Mouse (Mus musculus) hindbrain, embryonic 16.5 days (tissue): ENCODE measurements at regions not wholly inside any gene's neighbourhood (a gene's known extent, or its start where the extent isn't known, plus 50 kb on each side); places are given as distances from the start of the nearest gene placed in this dataset.

Source experiments
- ATAC-seq: fragments of 200-750 bp; cut with Nextera tagmentation; 2 replicates; pipeline ENCODE4 v1.8.0; 2017; ENCODE audit warnings: moderate TSS enrichment, moderate library complexity
- H3K27ac ChIP-seq: fragments of 300-500 bp; sonication (generic); 2 replicates; pipeline ENCODE4 v1.5.1; 2014; ENCODE audit warnings: low read depth, mild to moderate bottlenecking, control low read depth, low read length, moderate library complexity
- H3K27me3 ChIP-seq: fragments of 300-500 bp; sonication (generic); replicated peaks from 2 replicates; pipeline ENCODE4 v1.6.1; 2014; ENCODE audit warnings: low read length; ENCODE audit not compliant: control insufficient read depth, insufficient read depth
- H3K36me3 ChIP-seq: fragments of 300-500 bp; sonication (generic); 2 replicates; pipeline ENCODE4 v1.6.1; 2014; ENCODE audit warnings: mild to moderate bottlenecking, low read length, moderate library complexity, mixed read lengths; ENCODE audit not compliant: control insufficient read depth, insufficient read depth
- H3K4me1 ChIP-seq: fragments of 300-500 bp; sonication (generic); 2 replicates; pipeline ENCODE4 v1.6.1; 2014; ENCODE audit warnings: low read depth, low read length; ENCODE audit not compliant: control insufficient read depth, insufficient read depth
- H3K4me2 ChIP-seq: fragments of 300-500 bp; sonication (generic); 2 replicates; pipeline ENCODE4 v1.6.1; 2014; ENCODE audit warnings: mild to moderate bottlenecking, low read length, control low read depth, moderate library complexity
- H3K4me3 ChIP-seq: fragments of 300-500 bp; sonication (generic); 2 replicates; pipeline ENCODE4 v1.5.1; 2014; ENCODE audit warnings: mild to moderate bottlenecking, low read length, control low read depth, moderate library complexity
- H3K9ac ChIP-seq: fragments of 300-500 bp; sonication (generic); 2 replicates; pipeline ENCODE4 v1.6.1; 2014; ENCODE audit warnings: low read depth, mild to moderate bottlenecking, control low read depth, low read length, moderate library complexity
- H3K9me3 ChIP-seq: fragments of 300-500 bp; sonication (generic); 2 replicates; pipeline ENCODE4 v1.6.1; 2014; ENCODE audit warnings: mild to moderate bottlenecking, low read length, moderate library complexity; ENCODE audit not compliant: control insufficient read depth
- WGBS: fragments of 180-500 bp; shearing (Covaris S2); extraction: QIAGEN DNeasy Blood & Tissue Kit; methylation state at CpG from one replicate; pipeline ENCODE4 v1.1.7; 2014; 5-methylcytosine and 5-hydroxymethylcytosine counted together

- Histone ChIP-seq H3K4me1 (no peaks in the 10 kb centered on the region), H3K9ac (no peak overlapping the region), H3K27me3 (no peaks in the 10 kb centered on the region), H3K27ac (no peak overlapping the region), H3K9me3 (no peaks in the 10 kb centered on the region), H3K36me3 (no peaks in the 10 kb centered on the region), H3K4me3 (no peak overlapping the region), H3K4me2 (no peak overlapping the region)
- no peak for ATAC-seq
- 87% methylated on average over 5 of the region's 5 CpGs for WGBS
Observed at GRCm38 (mm10) chr2:167809256-167809655, 119.6 kb upstream of the Tmem189 start.

- H3K36me3 ChIP-seq = no peaks in the 10 kb centered on the region
- no peak overlapping the region for H3K4me2 ChIP-seq
- no peaks in the 10 kb centered on the region for H3K4me1 ChIP-seq
- no peak overlapping the region for H3K27ac ChIP-seq
- H3K4me3 ChIP-seq = no peak overlapping the region
- no peaks in the 10 kb centered on the region for H3K9me3 ChIP-seq
- 86% methylated on average over 15 of the region's 15 CpGs for WGBS
- H3K27me3 ChIP-seq = no peaks in the 10 kb centered on the region
- no peak for ATAC-seq
- no peak overlapping the region for H3K9ac ChIP-seq
Observed at GRCm38 (mm10) chr2:167805629-167806304, 116.1 kb upstream of the Tmem189 start.

- no peaks in the 10 kb centered on the region for H3K27me3 ChIP-seq
- no peak overlapping the region for H3K9ac ChIP-seq
- H3K4me1 ChIP-seq = no peaks in the 10 kb centered on the region
- no peak for ATAC-seq
- no peaks in the 10 kb centered on the region for H3K9me3 ChIP-seq
- no peak overlapping the region for H3K4me3 ChIP-seq
- 69% methylated on average over 18 of the region's 18 CpGs for WGBS
- no peaks in the 10 kb centered on the region for H3K36me3 ChIP-seq
- H3K4me2 ChIP-seq = no peak overlapping the region
- H3K27ac ChIP-seq = no peak overlapping the region
Observed at GRCm38 (mm10) chr2:167804493-167805227, 115.0 kb upstream of the Tmem189 start.

GRCm38 (mm10) chr2:167802494-167802893, 112.9 kb upstream of the Tmem189 start:
- Histone ChIP-seq H3K4me2 (no peak overlapping the region), H3K36me3 (no peaks in the 10 kb centered on the region), H3K4me3 (no peak overlapping the region), H3K27ac (no peak overlapping the region), H3K4me1 (no peaks in the 10 kb centered on the region), H3K9ac (no peak overlapping the region), H3K9me3 (no peaks in the 10 kb centered on the region), H3K27me3 (no peaks in the 10 kb centered on the region)
- 77% methylated on average over 9 of the region's 9 CpGs for WGBS
- ATAC-seq = no peak

- no peak overlapping the region for H3K4me3 ChIP-seq
- H3K9me3 ChIP-seq = no peaks in the 10 kb centered on the region
- ATAC-seq = no peak
- no peak overlapping the region for H3K4me2 ChIP-seq
- no peaks in the 10 kb centered on the region for H3K27me3 ChIP-seq
- WGBS = 96% methylated on average over 10 of the region's 10 CpGs
- H3K4me1 ChIP-seq = no peaks in the 10 kb centered on the region
- H3K9ac ChIP-seq = no peak overlapping the region
- no peak overlapping the region for H3K27ac ChIP-seq
- no peaks in the 10 kb centered on the region for H3K36me3 ChIP-seq
Observed at GRCm38 (mm10) chr2:167801389-167801788, 111.8 kb upstream of the Tmem189 start.

GRCm38 (mm10) chr2:167800648-167801245, 111.1 kb upstream of the Tmem189 start:
- no peak overlapping the region for H3K9ac ChIP-seq
- H3K27ac ChIP-seq = no peak overlapping the region
- no peaks in the 10 kb centered on the region for H3K36me3 ChIP-seq
- H3K4me3 ChIP-seq = no peak overlapping the region
- no peaks in the 10 kb centered on the region for H3K4me1 ChIP-seq
- no peaks in the 10 kb centered on the region for H3K9me3 ChIP-seq
- no peak for ATAC-seq
- 68% methylated on average over 11 of the region's 11 CpGs for WGBS
- H3K27me3 ChIP-seq = no peaks in the 10 kb centered on the region
- no peak overlapping the region for H3K4me2 ChIP-seq

- H3K27ac ChIP-seq = no peak overlapping the region
- no peaks in the 10 kb centered on the region for H3K4me1 ChIP-seq
Observed at GRCm38 (mm10) chr2:167799629-167800387, 110.2 kb upstream of the Tmem189 start.

GRCm38 (mm10) chr2:167798969-167799513, 109.4 kb upstream of the Tmem189 start:
- Histone ChIP-seq H3K36me3 (no peaks in the 10 kb centered on the region), H3K4me3 (no peak overlapping the region), H3K27me3 (no peaks in the 10 kb centered on the region), H3K27ac (no peak overlapping the region), H3K4me1 (no peaks in the 10 kb centered on the region), H3K9ac (no peak overlapping the region), H3K9me3 (no peaks in the 10 kb centered on the region), H3K4me2 (no peak overlapping the region)
- WGBS = 87% methylated on average over 9 of the region's 9 CpGs
- no peak for ATAC-seq

More at GRCm38 (mm10) chr2:167799629-167800387, 110.2 kb upstream of the Tmem189 start:
- no peak overlapping the region for H3K9ac ChIP-seq
- H3K4me3 ChIP-seq = no peak overlapping the region
- 0 out of 2 replicates have a peak, but pooled peaks have one; percentile 67 for ATAC-seq
- 83% methylated on average over 5 of the region's 5 CpGs for WGBS
- no peaks in the 10 kb centered on the region for H3K27me3 ChIP-seq
- no peaks in the 10 kb centered on the region for H3K36me3 ChIP-seq
- no peak overlapping the region for H3K4me2 ChIP-seq
- H3K9me3 ChIP-seq = no peaks in the 10 kb centered on the region
